Mouse (Mus musculus): ENCODE measurements around the gene Tcf3.

DNA sequence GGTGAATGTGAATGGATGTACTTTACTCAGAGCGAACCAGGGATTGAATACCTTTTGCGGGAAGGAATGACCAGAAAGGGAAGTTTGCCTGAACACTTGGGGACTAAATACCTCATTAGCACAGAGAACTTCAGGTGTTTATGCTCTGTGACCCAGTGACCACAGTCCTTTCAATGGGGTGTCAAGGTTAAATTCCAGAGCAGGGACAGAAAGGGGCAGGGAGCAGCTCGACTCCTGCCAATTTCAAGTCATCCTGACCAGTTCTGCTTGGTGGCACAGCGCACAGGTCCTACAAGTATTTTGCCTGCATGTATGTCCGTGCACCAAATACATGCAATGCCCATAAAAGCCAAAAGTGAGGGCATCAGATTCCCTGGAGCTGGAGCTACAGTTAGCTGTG is 31.6 kb upstream of the Tcf3 start:
- TF ChIP-seq GATA1 (IDR thresholded peaks at IDR 0.05; ENCODE audit: low read length): no peak
- TF ChIP-seq TAL1 (IDR thresholded peaks at IDR 0.05; ENCODE audit: low read length): no peak

All from erythroblast, embryonic 14.5 days (primary cell).